Mouse (Mus musculus): ENCODE results near the gene Utrn.

Utrn gene

GRCm38 (mm10) chr10:12430399-12430798 lies 438.8 kb downstream of the Utrn start:
- no peak for DNase-seq (ENCODE audit: low read depth, low spot score)

- no peak for DNase-seq (ENCODE audit: low read depth, low spot score)
Observed at GRCm38 (mm10) chr10:12426866-12427265, 442.3 kb downstream of the Utrn start.

- no peak for DNase-seq (ENCODE audit: low read depth, low spot score)
Observed at GRCm38 (mm10) chr10:12424944-12425343, 444.2 kb downstream of the Utrn start.

GRCm38 (mm10) chr10:12423994-12424725 lies 445.0 kb downstream of the Utrn start:
- no peak for DNase-seq (ENCODE audit: low read depth, low spot score)

- no peak for DNase-seq (ENCODE audit: low read depth, low spot score)
Observed at GRCm38 (mm10) chr10:12414967-12415366, 454.2 kb downstream of the Utrn start.

- no peak for DNase-seq (ENCODE audit: low read depth, low spot score)
Observed at GRCm38 (mm10) chr10:12406338-12407110, 462.6 kb downstream of the Utrn start.

- no peak for DNase-seq (ENCODE audit: low read depth, low spot score)
Observed at GRCm38 (mm10) chr10:12399450-12399849, 469.7 kb downstream of the Utrn start.

GRCm38 (mm10) chr10:12380139-12380538 lies 489.0 kb downstream of the Utrn start:
- no peak for DNase-seq (ENCODE audit: low read depth, low spot score)

- no peak for DNase-seq (ENCODE audit: low read depth, low spot score)
Observed at GRCm38 (mm10) chr10:12379123-12379522, 490.0 kb downstream of the Utrn start.

GRCm38 (mm10) chr10:12377727-12378126 lies 491.4 kb downstream of the Utrn start:
- no peak for DNase-seq (ENCODE audit: low read depth, low spot score)

- DNase-seq (ENCODE audit: low read depth, low spot score) = no peak
Observed at GRCm38 (mm10) chr10:12376015-12376414, 493.1 kb downstream of the Utrn start.

GRCm38 (mm10) chr10:12374741-12375140 lies 494.4 kb downstream of the Utrn start:
- no peak for DNase-seq (ENCODE audit: low read depth, low spot score)

GRCm38 (mm10) chr10:12354556-12354955 lies 514.6 kb downstream of the Utrn start:
- peak; percentile 34 for DNase-seq (ENCODE audit: low read depth, low spot score)

- DNase-seq (ENCODE audit: low read depth, low spot score) = no peak
Observed at GRCm38 (mm10) chr10:12354106-12354505, 515.1 kb downstream of the Utrn start.

- no peak for DNase-seq (ENCODE audit: low read depth, low spot score)
Observed at GRCm38 (mm10) chr10:12339704-12340558, 529.2 kb downstream of the Utrn start.

- DNase-seq (ENCODE audit: low read depth, low spot score) = no peak
Observed at GRCm38 (mm10) chr10:12339005-12339703, 530.0 kb downstream of the Utrn start.
